Mouse (Mus musculus): ENCODE data around the gene Kank1.

Kank1 gene

DNA sequence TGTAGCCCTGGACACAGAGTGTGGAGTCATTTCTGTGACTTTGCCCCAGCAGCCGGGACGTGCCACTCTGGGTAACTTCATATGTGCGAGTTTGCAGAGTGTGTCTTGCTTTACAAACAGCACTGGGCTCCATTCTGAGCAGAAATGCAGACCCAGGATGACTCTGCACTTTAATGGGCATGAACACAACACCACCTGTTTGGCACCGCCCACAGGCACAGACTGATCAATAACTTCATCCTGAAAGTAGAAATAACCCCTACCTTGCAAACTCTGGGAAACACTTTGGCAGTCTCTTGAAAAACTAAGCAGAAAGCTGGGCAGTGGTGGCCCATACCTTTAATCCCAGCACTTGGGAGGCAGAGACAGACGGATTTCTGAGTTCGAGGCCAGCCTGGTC lies 244.0 kb downstream of the Kank1 start:
- in situ Hi-C loops (cut with MboI; ENCODE audit: unreplicated experiment in 2 of 2), result no loop called here

All from v-Abl transformed pro-B cells (cell line).